Mouse (Mus musculus) hindbrain, embryonic 16.5 days (tissue): ENCODE measurements around the gene Ttc5. TPM values are rescaled to one million over a fixed set of nuclear protein-coding genes. Genes with fewer than 3 reads are reported as not detected.
A peak's percentile ranks its signal among the peaks of the same experiment; 100 is the strongest.

Experiments
- ATAC-seq: fragments of 200-750 bp; cut with Nextera tagmentation; 2 replicates; pipeline ENCODE4 v1.8.0; 2017; ENCODE audit warnings: moderate TSS enrichment, moderate library complexity
- H3K27ac ChIP-seq: fragments of 300-500 bp; sonication (generic); 2 replicates; pipeline ENCODE4 v1.5.1; 2014; ENCODE audit warnings: low read depth, mild to moderate bottlenecking, control low read depth, low read length, moderate library complexity
- H3K27me3 ChIP-seq: fragments of 300-500 bp; sonication (generic); replicated peaks from 2 replicates; pipeline ENCODE4 v1.6.1; 2014; ENCODE audit warnings: low read length; ENCODE audit not compliant: control insufficient read depth, insufficient read depth
- H3K36me3 ChIP-seq: fragments of 300-500 bp; sonication (generic); 2 replicates; pipeline ENCODE4 v1.6.1; 2014; ENCODE audit warnings: mild to moderate bottlenecking, low read length, moderate library complexity, mixed read lengths; ENCODE audit not compliant: control insufficient read depth, insufficient read depth
- H3K4me1 ChIP-seq: fragments of 300-500 bp; sonication (generic); 2 replicates; pipeline ENCODE4 v1.6.1; 2014; ENCODE audit warnings: low read depth, low read length; ENCODE audit not compliant: control insufficient read depth, insufficient read depth
- H3K4me2 ChIP-seq: fragments of 300-500 bp; sonication (generic); 2 replicates; pipeline ENCODE4 v1.6.1; 2014; ENCODE audit warnings: mild to moderate bottlenecking, low read length, control low read depth, moderate library complexity
- H3K4me3 ChIP-seq: fragments of 300-500 bp; sonication (generic); 2 replicates; pipeline ENCODE4 v1.5.1; 2014; ENCODE audit warnings: mild to moderate bottlenecking, low read length, control low read depth, moderate library complexity
- H3K9ac ChIP-seq: fragments of 300-500 bp; sonication (generic); 2 replicates; pipeline ENCODE4 v1.6.1; 2014; ENCODE audit warnings: low read depth, mild to moderate bottlenecking, control low read depth, low read length, moderate library complexity
- H3K9me3 ChIP-seq: fragments of 300-500 bp; sonication (generic); 2 replicates; pipeline ENCODE4 v1.6.1; 2014; ENCODE audit warnings: mild to moderate bottlenecking, low read length, moderate library complexity; ENCODE audit not compliant: control insufficient read depth
- WGBS: fragments of 180-500 bp; shearing (Covaris S2); extraction: QIAGEN DNeasy Blood & Tissue Kit; methylation state at CpG from one replicate; pipeline ENCODE4 v1.1.7; 2014; 5-methylcytosine and 5-hydroxymethylcytosine counted together
- polyA plus RNA-seq: library from polyadenylated mRNA; unstranded; fragments of >200 nt; fragmentation: Nextera tagmentation; extraction: Ambion mirVana; gene quantifications from 2 replicates; pipeline ENCODE4 v1.2.1, GENCODE M21; 2015

The Ttc5 gene
- polyA plus RNA-seq, 1 experiment from 2014 or later = 121 TPM

DNA sequence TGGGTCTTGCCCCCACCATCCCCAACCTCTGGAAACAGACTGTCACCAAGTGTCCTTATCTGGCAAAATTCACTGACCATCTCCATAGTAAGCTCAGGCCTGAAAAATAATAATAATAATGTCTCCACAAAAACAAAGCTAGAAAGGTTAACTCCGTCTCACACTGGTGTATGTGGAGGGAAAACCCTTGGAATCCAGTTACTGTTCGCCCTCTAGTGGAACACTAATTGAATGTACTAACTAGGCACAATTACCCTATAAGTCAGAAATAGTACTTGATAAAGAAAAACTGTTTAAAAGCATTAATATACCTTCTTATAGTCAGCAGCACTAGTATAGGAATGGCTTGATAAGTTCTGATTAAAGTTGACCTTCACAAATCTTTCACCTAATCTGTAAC is 2.8 kb upstream of the Ttc5 start:
- H3K4me1 ChIP-seq = peaks cover 13% of the 10 kb centered on the region
- no peaks in the 10 kb centered on the region for H3K27me3 ChIP-seq
- no peak overlapping the region for H3K27ac ChIP-seq
- ATAC-seq = no peak
- no peak overlapping the region for H3K4me3 ChIP-seq
- no peaks in the 10 kb centered on the region for H3K9me3 ChIP-seq
- 9% methylated on average over 2 of the region's 2 CpGs for WGBS
- no peak overlapping the region for H3K9ac ChIP-seq
- no peak overlapping the region for H3K4me2 ChIP-seq
- no peaks in the 10 kb centered on the region for H3K36me3 ChIP-seq

DNA sequence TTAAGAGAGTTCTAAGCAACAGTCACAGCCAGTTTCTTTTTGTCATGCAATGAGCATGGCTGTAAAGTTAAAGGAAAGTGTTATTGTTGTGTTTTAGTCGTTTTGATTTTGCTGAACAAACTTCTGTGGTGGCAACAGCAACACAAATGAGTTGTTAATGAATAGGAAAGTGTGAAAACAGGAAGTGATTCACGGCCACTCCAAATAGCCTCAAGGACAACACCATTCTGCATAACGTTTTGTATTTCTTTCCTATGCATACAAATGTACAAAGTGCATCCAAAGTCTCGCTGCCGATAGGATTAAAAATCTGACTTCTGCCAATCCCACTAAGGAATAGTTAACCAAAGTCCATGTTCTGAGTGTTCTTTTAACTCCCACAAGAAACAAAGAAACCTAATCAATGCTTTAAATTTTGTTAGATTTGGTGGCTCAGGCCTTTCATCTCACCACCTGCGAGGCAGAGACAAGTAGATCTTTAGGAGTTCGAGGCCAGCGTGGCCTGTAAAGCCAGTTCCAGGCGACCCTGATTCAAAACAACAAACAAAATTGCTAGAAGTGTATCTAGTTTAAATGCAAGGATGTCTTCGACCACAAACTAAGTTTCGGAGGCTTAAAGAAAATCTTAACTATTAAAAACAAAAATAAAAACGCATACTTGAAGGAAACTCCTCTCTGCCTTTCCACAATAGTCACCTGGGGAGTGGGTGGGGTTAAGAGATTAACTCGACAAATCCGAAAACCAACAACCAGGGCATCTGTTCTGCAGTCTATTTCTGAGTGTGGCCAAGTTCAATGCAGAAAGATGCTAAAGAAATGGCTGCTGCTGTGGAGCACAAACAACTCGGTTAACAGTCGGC is 698 bp downstream of the Ttc5 start:
- H3K36me3 ChIP-seq = peaks cover 15% of the 10 kb centered on the region
- no peaks in the 10 kb centered on the region for H3K9me3 ChIP-seq
- H3K4me3 ChIP-seq = peak overlapping the region; percentile 87
- no peaks in the 10 kb centered on the region for H3K27me3 ChIP-seq
- peak overlapping the region; percentile 82 for H3K9ac ChIP-seq
- ATAC-seq = no peak
- 27% methylated on average over 16 of the region's 16 CpGs for WGBS
- peaks cover 16% of the 10 kb centered on the region for H3K4me1 ChIP-seq
- H3K27ac ChIP-seq = peak overlapping the region; percentile 90
- peak overlapping the region; percentile 66 for H3K4me2 ChIP-seq

DNA sequence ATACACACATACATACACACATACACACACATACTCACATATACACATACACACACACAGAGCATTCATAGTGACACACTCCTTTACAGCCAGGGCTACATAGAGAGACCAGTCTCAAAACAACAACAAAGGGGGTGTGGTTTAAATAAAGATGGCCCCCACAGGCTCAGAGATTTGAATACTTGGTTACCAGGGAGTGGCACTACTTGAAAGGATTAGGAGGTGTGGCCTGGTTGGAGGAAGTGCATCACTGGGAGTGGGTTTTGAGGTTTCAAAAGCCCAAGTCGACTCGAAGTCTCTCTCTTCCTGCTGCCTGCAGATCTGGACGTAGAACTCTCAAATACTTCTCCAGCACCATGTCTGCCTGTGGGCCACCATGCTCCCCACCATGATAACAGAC is 3.2 kb downstream of the Ttc5 start:
- Histone ChIP-seq H3K27ac (no peak overlapping the region), H3K9ac (no peak overlapping the region), H3K4me2 (no peak overlapping the region), H3K4me3 (no peak overlapping the region), H3K36me3 (peaks cover 21% of the 10 kb centered on the region), H3K9me3 (no peaks in the 10 kb centered on the region), H3K27me3 (no peaks in the 10 kb centered on the region), H3K4me1 (peaks cover 16% of the 10 kb centered on the region)
- WGBS = 96% methylated on average over 3 of the region's 3 CpGs
- no peak for ATAC-seq

DNA sequence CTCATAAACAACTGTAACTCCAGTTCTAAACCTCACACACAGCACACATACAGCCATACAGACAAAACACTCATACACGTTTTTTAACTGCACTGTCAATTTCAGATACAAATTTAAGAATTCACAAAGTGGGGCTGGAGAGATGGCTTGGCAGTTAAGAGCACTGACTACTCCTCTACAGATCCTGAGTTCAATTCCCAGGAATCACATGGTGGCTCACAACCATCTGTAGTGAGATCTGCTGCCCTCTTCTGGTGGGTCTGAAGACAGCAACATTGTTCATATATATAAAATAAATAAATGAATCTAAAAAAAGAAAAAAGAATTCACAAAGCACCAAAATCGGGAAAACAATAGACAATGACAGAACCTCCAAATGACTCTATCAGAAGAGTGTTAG is 14.0 kb downstream of the Ttc5 start:
- 86% methylated on average over 2 of the region's 2 CpGs for WGBS
- ATAC-seq = no peak
- Histone ChIP-seq H3K27me3 (no peaks in the 10 kb centered on the region), H3K4me1 (no peaks in the 10 kb centered on the region), H3K4me3 (no peak overlapping the region), H3K9ac (no peak overlapping the region), H3K27ac (no peak overlapping the region), H3K4me2 (no peak overlapping the region), H3K9me3 (no peaks in the 10 kb centered on the region), H3K36me3 (peaks cover 42% of the 10 kb centered on the region)

DNA sequence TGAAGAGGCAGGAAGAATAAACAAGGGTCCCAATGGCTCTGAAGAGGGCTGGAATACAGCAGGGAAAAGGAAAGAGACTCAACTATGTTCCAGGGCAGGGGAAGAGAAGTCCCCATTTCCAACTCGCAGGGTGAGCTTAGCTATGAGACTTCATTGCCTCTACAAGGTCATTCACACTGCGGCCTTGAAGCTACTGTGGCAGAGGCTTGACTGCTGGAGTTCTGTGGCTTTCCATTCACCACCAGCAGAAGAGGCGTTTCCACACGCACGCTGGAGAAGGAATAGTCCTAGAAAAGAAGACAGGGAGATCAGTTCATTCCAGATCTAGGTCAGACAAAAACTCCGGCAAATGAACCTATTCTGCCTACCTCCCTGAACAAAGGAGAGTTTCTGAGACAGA is 19.6 kb downstream of the Ttc5 start:
- no peak for ATAC-seq
- H3K4me1 ChIP-seq = no peaks in the 10 kb centered on the region
- WGBS = 95% methylated on average over 6 of the region's 6 CpGs
- H3K4me2 ChIP-seq = no peak overlapping the region
- peaks cover 26% of the 10 kb centered on the region for H3K36me3 ChIP-seq
- no peaks in the 10 kb centered on the region for H3K27me3 ChIP-seq
- no peak overlapping the region for H3K9ac ChIP-seq
- H3K4me3 ChIP-seq = no peak overlapping the region
- no peak overlapping the region for H3K27ac ChIP-seq
- no peaks in the 10 kb centered on the region for H3K9me3 ChIP-seq

DNA sequence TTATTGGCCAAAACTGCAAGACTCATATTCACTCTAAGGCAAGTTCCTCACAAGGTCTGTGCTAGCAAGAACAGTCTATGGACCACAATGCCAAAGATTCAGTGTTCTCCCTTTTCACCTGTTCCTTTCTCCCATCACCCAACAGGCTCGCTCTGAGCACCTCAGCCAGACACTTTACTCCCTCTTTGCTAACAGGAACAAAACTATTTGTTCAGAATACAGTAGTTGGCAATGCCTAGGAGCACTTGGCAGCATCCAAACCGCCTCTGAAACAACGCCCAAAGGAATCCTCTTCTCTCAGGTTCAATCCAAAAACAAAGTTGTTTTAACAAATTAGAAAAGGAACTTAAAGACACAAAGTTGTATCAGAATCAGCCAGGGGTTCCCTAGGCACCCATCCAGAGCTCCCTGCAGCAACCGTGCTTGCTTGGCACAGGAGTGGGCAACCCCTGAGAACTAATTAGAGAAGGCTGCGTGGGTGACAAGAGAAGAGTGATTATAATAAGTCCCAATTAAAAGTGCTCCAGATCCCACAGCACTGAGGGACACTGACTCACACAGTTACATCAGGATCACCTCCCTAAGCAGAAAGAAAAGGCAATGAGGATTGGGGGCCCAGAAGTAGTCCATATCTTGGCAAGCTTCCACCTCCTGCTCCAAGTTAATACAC is 26.8 kb downstream of the Ttc5 start:
- H3K36me3 ChIP-seq = peaks cover 3% of the 10 kb centered on the region; the same call in 1 of the 2 replicates
- H3K4me2 ChIP-seq = no peak overlapping the region
- H3K9me3 ChIP-seq = no peaks in the 10 kb centered on the region
- ATAC-seq = no peak
- H3K9ac ChIP-seq = no peak overlapping the region
- H3K27me3 ChIP-seq = no peaks in the 10 kb centered on the region
- H3K4me3 ChIP-seq = no peak overlapping the region
- no peaks in the 10 kb centered on the region for H3K4me1 ChIP-seq
- H3K27ac ChIP-seq = no peak overlapping the region
- 60% methylated on average over 5 of the region's 5 CpGs for WGBS

DNA sequence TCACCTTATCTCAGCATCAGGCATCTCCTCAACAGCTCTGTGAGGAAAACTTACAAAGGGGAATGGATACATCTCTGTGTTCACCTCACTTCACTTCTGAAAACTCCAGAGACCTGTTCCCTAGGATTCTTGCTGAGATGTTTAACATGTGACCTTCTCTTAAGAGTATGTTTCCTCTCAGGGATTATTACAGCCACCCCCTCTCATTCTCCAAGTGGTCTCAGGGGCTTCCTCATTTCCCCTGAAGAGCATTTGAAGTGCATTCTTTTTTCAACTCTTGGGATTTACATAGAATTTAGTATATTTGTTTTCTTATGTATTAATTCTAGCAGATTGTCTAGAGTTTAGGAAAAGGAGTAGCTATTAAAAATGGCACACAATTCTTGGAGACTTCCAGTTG is 40.3 kb downstream of the Ttc5 start, which contains the start of gene Olfr749:
Gene Olfr749, minus strand, starts transcription at position 101 of the 400 bp plus-strand sequence.
- H3K9me3 ChIP-seq = no peaks in the 10 kb centered on the region
- H3K27me3 ChIP-seq = no peaks in the 10 kb centered on the region
- H3K36me3 ChIP-seq = no peaks in the 10 kb centered on the region
- no peak within 1 kb of the TSS for H3K9ac ChIP-seq
- no peak for ATAC-seq
- H3K27ac ChIP-seq = no peak within 1 kb of the TSS
- no peak within 1 kb of the TSS for H3K4me2 ChIP-seq
- H3K4me3 ChIP-seq = no peak within 1 kb of the TSS
- no peaks in the 10 kb centered on the region for H3K4me1 ChIP-seq

DNA sequence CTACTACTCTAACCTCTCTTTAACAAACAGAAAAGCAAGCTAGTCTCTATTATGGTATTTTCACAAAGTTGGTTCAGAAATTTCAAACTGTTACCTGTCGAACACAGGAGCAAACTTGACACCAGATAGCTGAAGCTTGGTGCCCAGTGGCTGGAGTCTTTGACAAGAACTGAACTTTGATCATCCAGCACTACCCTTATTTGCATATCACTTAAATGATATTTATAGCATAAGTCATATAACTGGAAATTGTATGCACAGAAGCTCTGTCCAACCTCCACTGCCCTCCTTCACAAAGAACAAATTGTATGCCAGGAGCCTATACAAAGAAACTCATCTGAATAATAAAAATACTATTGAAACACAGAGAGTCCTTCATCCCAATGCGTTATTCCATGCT is 43.7 kb downstream of the Ttc5 start:
- H3K4me2 ChIP-seq = no peak overlapping the region
- no peaks in the 10 kb centered on the region for H3K4me1 ChIP-seq
- H3K9me3 ChIP-seq = no peaks in the 10 kb centered on the region
- no peak for ATAC-seq
- no peak overlapping the region for H3K27ac ChIP-seq
- no peaks in the 10 kb centered on the region for H3K36me3 ChIP-seq
- no peak overlapping the region for H3K4me3 ChIP-seq
- 61% methylated on average over 2 of the region's 2 CpGs for WGBS
- H3K27me3 ChIP-seq = no peaks in the 10 kb centered on the region
- H3K9ac ChIP-seq = no peak overlapping the region

DNA sequence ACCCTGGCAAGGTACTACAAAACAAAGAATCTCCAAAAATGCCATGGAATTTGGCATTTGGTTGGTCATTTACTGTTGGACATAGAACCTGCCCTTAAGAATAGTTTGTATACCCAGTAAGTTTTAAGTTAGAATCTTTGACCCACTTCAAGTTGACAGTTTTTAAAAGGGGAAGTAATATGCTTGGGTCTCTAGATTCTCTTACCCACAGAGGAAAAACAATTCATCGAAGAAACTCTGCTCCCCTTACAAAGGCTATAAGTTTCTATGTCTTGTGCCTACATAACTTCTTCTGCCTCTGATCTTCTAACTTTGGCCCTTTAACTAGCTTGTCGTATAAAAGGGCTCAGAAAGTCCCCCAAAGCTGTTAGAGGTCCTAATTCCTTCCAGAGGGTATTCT is 45.0 kb downstream of the Ttc5 start:
- H3K27ac ChIP-seq = no peak overlapping the region
- ATAC-seq = no peak
- no peaks in the 10 kb centered on the region for H3K9me3 ChIP-seq
- no peak overlapping the region for H3K4me2 ChIP-seq
- no peak overlapping the region for H3K4me3 ChIP-seq
- WGBS = 82% methylated on average over 2 of the region's 2 CpGs
- H3K4me1 ChIP-seq = no peaks in the 10 kb centered on the region
- H3K27me3 ChIP-seq = no peaks in the 10 kb centered on the region
- H3K36me3 ChIP-seq = no peaks in the 10 kb centered on the region
- no peak overlapping the region for H3K9ac ChIP-seq
